Mouse (Mus musculus) small intestine, adult 2 months (tissue): ENCODE measurements at regions not wholly inside any gene's neighbourhood (a gene's known extent, or its start where the extent isn't known, plus 50 kb on each side); places are given as distances from the start of the nearest gene placed in this dataset.

ENCODE experiments used
- H3K27ac ChIP-seq: fragments of 200-500 bp; 2 replicates; pipeline ENCODE4 v1.5.1; 2012; ENCODE audit warnings: low read depth, low read length, control low read depth, inconsistent platforms; ENCODE audit not compliant: insufficient read depth
- H3K27me3 ChIP-seq: fragments of 200-500 bp; 2 replicates; pipeline ENCODE4 v1.6.1; 2012; ENCODE audit warnings: mild to moderate bottlenecking, moderate library complexity, low read length, inconsistent platforms; ENCODE audit not compliant: control insufficient read depth, insufficient read depth
- H3K36me3 ChIP-seq: fragments of 200-500 bp; 2 replicates; pipeline ENCODE4 v1.6.1; 2012; ENCODE audit warnings: mild to moderate bottlenecking, low read length, control low read depth, inconsistent platforms; ENCODE audit not compliant: control insufficient read depth, insufficient read depth
- H3K4me1 ChIP-seq: fragments of 200-500 bp; 2 replicates; pipeline ENCODE4 v1.6.1; 2012; ENCODE audit warnings: low read length, inconsistent platforms, mixed read lengths; ENCODE audit not compliant: control insufficient read depth, insufficient read depth, insufficient read length
- H3K4me3 ChIP-seq: fragments of 200-500 bp; 2 replicates; pipeline ENCODE4 v1.5.1; 2012; ENCODE audit warnings: low read depth, mild to moderate bottlenecking, control low read depth, inconsistent platforms, low read length, moderate library complexity
- CTCF ChIP-seq: fragments of 200-500 bp; IDR thresholded peaks from 2 replicates; pipeline ENCODE4 v1.5.1; 2012; ENCODE audit warnings: low read depth, mild to moderate bottlenecking, control low read depth, inconsistent platforms, low read length, moderate library complexity, mixed read lengths; ENCODE audit not compliant: insufficient replicate concordance, insufficient read length; ENCODE audit errors: extremely low read depth
- POLR2A ChIP-seq: fragments of 200-500 bp; IDR thresholded peaks from 2 replicates; pipeline ENCODE4 v1.6.1; 2012; ENCODE audit warnings: low read depth, mild to moderate bottlenecking, control low read depth, inconsistent platforms, low read length, moderate library complexity
- WGBS: fragments of 180-500 bp; shearing (Covaris S2); methylation state at CpG from one replicate; pipeline ENCODE4 v1.1.7; 2018; 5-methylcytosine and 5-hydroxymethylcytosine counted together

DNA sequence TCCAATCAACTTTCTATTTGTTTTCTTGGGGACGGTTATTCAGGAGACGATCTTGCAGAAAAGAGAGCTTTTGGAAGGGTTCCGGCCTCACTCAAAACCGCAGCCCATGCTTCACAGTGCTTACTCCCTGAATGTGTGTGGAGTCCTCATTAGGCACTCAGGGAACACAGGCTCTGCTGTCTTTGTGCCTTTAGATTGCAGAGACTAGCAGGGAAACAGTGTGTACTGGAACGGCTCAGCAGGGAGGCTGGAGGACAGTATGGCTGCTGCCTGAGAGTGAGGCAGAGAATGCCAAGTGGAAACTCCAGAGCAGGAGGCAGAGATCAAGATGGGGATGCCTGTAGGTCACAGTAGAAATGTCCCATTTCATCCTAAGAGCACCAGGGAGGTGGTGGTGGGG, 87.4 kb upstream of the Kcnd3 start:
- H3K27me3 ChIP-seq, result no peaks in the 10 kb centered on the region; the same call in 1 of the 2 replicates
- H3K36me3 ChIP-seq, result no peaks in the 10 kb centered on the region
- H3K4me3 ChIP-seq, result no peak overlapping the region
- 86% methylated on average over 5 of the region's 5 CpGs for WGBS
- no peak overlapping the region for H3K27ac ChIP-seq
- TF ChIP-seq CTCF (no peak), POLR2A (no peak)
- H3K4me1 ChIP-seq, result no peaks in the 10 kb centered on the region

- Histone ChIP-seq H3K4me1 (no peaks in the 10 kb centered on the region), H3K27me3 (no peaks in the 10 kb centered on the region), H3K36me3 (no peaks in the 10 kb centered on the region), H3K4me3 (no peak overlapping the region), H3K27ac (no peak overlapping the region)
- WGBS, result 84% methylated on average over 6 of the region's 6 CpGs
- TF ChIP-seq POLR2A, result no peak
- no peak for TF ChIP-seq CTCF
These were observed 85.3 kb upstream of the Kcnd3 start for GRCm38 (mm10) chr3:105366806-105367205.

GRCm38 (mm10) chr3:105367972-105368371, 84.2 kb upstream of the Kcnd3 start:
- H3K27ac ChIP-seq, result no peak overlapping the region
- no peaks in the 10 kb centered on the region for H3K27me3 ChIP-seq
- H3K36me3 ChIP-seq, result no peaks in the 10 kb centered on the region
- whole genome bisulfite sequencing, result 74% methylated on average over 8 of the region's 8 CpGs
- H3K4me3 ChIP-seq, result no peak overlapping the region
- no peaks in the 10 kb centered on the region for H3K4me1 ChIP-seq
- no peak for TF ChIP-seq CTCF

- Histone ChIP-seq H3K27ac (no peak overlapping the region), H3K4me3 (no peak overlapping the region), H3K36me3 (no peaks in the 10 kb centered on the region), H3K4me1 (no peaks in the 10 kb centered on the region), H3K27me3 (no peaks in the 10 kb centered on the region)
- WGBS, result 65% methylated on average over 6 of the region's 6 CpGs
- TF ChIP-seq CTCF (no peak), POLR2A (no peak)
These were observed 79.7 kb upstream of the Kcnd3 start for GRCm38 (mm10) chr3:105372371-105372828.

GRCm38 (mm10) chr3:105374306-105374705, 77.8 kb upstream of the Kcnd3 start:
- H3K4me3 ChIP-seq, result no peak overlapping the region
- no peaks in the 10 kb centered on the region for H3K4me1 ChIP-seq
- H3K27me3 ChIP-seq, result no peaks in the 10 kb centered on the region
- 54% methylated on average over 1 of the region's 1 CpGs for WGBS
- H3K27ac ChIP-seq, result no peak overlapping the region
- TF ChIP-seq CTCF (no peak), POLR2A (no peak)
- no peaks in the 10 kb centered on the region for H3K36me3 ChIP-seq

- Histone ChIP-seq H3K27me3 (no peaks in the 10 kb centered on the region), H3K36me3 (no peaks in the 10 kb centered on the region), H3K4me3 (no peak overlapping the region), H3K4me1 (no peaks in the 10 kb centered on the region), H3K27ac (no peak overlapping the region)
- TF ChIP-seq CTCF (no peak), POLR2A (no peak)
These were observed 77.3 kb upstream of the Kcnd3 start for GRCm38 (mm10) chr3:105374836-105375235.

- H3K36me3 ChIP-seq, result no peaks in the 10 kb centered on the region
- H3K4me3 ChIP-seq, result no peak overlapping the region
- TF ChIP-seq POLR2A (no peak), CTCF (no peak)
- H3K4me1 ChIP-seq, result no peaks in the 10 kb centered on the region
- WGBS, result 76% methylated on average over 5 of the region's 5 CpGs
- H3K27ac ChIP-seq, result no peak overlapping the region
- H3K27me3 ChIP-seq, result no peaks in the 10 kb centered on the region
These were observed 76.7 kb upstream of the Kcnd3 start for GRCm38 (mm10) chr3:105375383-105375782.

GRCm38 (mm10) chr3:105375820-105376219, 76.3 kb upstream of the Kcnd3 start:
- Histone ChIP-seq H3K27ac (no peak overlapping the region), H3K4me3 (no peak overlapping the region), H3K36me3 (no peaks in the 10 kb centered on the region), H3K27me3 (no peaks in the 10 kb centered on the region), H3K4me1 (no peaks in the 10 kb centered on the region)
- TF ChIP-seq CTCF (no peak), POLR2A (no peak)
- WGBS, result 83% methylated on average over 7 of the region's 7 CpGs
